Mouse (Mus musculus) ES-Bruce4 (cell line): ENCODE data around the gene Rtn1.

Source experiments
- CTCF ChIP-seq: IDR thresholded peaks from one replicate; pipeline ENCODE4 v1.8.1; 2011; ENCODE audit warnings: low read depth, low read length
- POLR2A ChIP-seq: IDR thresholded peaks from one replicate; pipeline ENCODE4 v1.8.1; 2011; ENCODE audit warnings: low read length; ENCODE audit not compliant: insufficient read depth

- TF ChIP-seq CTCF = no peak
- TF ChIP-seq POLR2A = no peak
These were observed 76.9 kb downstream of the Rtn1 start for GRCm38 (mm10) chr12:72331912-72332487.
